Mouse (Mus musculus) lung, embryonic 16.5 days (tissue): ENCODE results near the gene Ethe1. TPM values are rescaled to one million over a fixed set of nuclear protein-coding genes. Genes with fewer than 3 reads are reported as not detected.

Source experiments
- ATAC-seq: fragments of 200-750 bp; cut with Nextera tagmentation; 2 replicates; pipeline ENCODE4 v1.8.0; 2017; ENCODE audit warnings: low read depth, mild to moderate bottlenecking, moderate library complexity
- H3K27ac ChIP-seq: fragments of 300-500 bp; sonication (generic); 2 replicates; pipeline ENCODE4 v1.5.1; 2014; ENCODE audit warnings: mild to moderate bottlenecking, control low read depth, low read length
- H3K27me3 ChIP-seq: fragments of 300-500 bp; sonication (generic); 2 replicates; pipeline ENCODE4 v1.6.1; 2014; ENCODE audit warnings: low read depth, low read length, mixed read lengths; ENCODE audit not compliant: control insufficient read depth, insufficient read depth
- H3K36me3 ChIP-seq: fragments of 300-500 bp; sonication (generic); 2 replicates; pipeline ENCODE4 v1.6.1; 2014; ENCODE audit warnings: low read length; ENCODE audit not compliant: control insufficient read depth, insufficient read depth
- H3K4me1 ChIP-seq: fragments of 300-500 bp; sonication (generic); replicated peaks from 2 replicates; pipeline ENCODE4 v1.6.1; 2014; ENCODE audit warnings: low read length, mixed read lengths; ENCODE audit not compliant: control insufficient read depth, insufficient read depth
- H3K4me2 ChIP-seq: fragments of 300-500 bp; sonication (generic); 2 replicates; pipeline ENCODE4 v1.6.1; 2014; ENCODE audit warnings: low read depth, low read length, control low read depth
- H3K4me3 ChIP-seq: fragments of 300-500 bp; sonication (generic); 2 replicates; pipeline ENCODE4 v1.5.1; 2014; ENCODE audit warnings: mild to moderate bottlenecking, low read length, control low read depth
- H3K9ac ChIP-seq: fragments of 300-500 bp; sonication (generic); 2 replicates; pipeline ENCODE4 v1.6.1; 2014; ENCODE audit warnings: low read length, control low read depth
- H3K9me3 ChIP-seq: fragments of 300-500 bp; sonication (generic); 2 replicates; pipeline ENCODE4 v1.6.1; 2016; ENCODE audit warnings: low read length; ENCODE audit not compliant: control insufficient read depth
- WGBS: fragments of 180-500 bp; shearing (Covaris S2); extraction: QIAGEN DNeasy Blood & Tissue Kit; methylation state at CpG from one replicate; pipeline ENCODE4 v1.1.7; 2014; 5-methylcytosine and 5-hydroxymethylcytosine counted together
- polyA plus RNA-seq: library from polyadenylated mRNA; unstranded; fragments of >200 nt; fragmentation: Nextera tagmentation; extraction: Ambion mirVana; gene quantifications from 2 replicates; pipeline ENCODE4 v1.2.1, GENCODE M21; 2015

Ethe1 gene
- polyA plus RNA-seq, 1 experiment from 2014 or later: 22.4 TPM

- Histone ChIP-seq H3K27me3 (no peaks in the 10 kb centered on the region), H3K4me2 (no peak overlapping the region), H3K4me3 (no peak overlapping the region), H3K4me1 (no peaks in the 10 kb centered on the region), H3K9me3 (no peaks in the 10 kb centered on the region), H3K27ac (no peak overlapping the region), H3K9ac (no peak overlapping the region), H3K36me3 (peaks cover 22% of the 10 kb centered on the region)
- 87% methylated on average over 4 of the region's 4 CpGs for WGBS
- no peak for ATAC-seq
These were observed 18.8 kb upstream of the Ethe1 start for GRCm38 (mm10) chr7:24568512-24568911.

GRCm38 (mm10) chr7:24571071-24571470 is 16.3 kb upstream of the Ethe1 start:
- ATAC-seq: no peak
- no peaks in the 10 kb centered on the region for H3K4me1 ChIP-seq
- H3K27ac ChIP-seq: no peak overlapping the region
- no peak overlapping the region for H3K4me3 ChIP-seq
- H3K4me2 ChIP-seq: no peak overlapping the region
- H3K9ac ChIP-seq: no peak overlapping the region
- no peaks in the 10 kb centered on the region for H3K9me3 ChIP-seq
- WGBS: 62% methylated on average over 4 of the region's 4 CpGs
- H3K36me3 ChIP-seq: peaks cover 21% of the 10 kb centered on the region
- H3K27me3 ChIP-seq: no peaks in the 10 kb centered on the region

GRCm38 (mm10) chr7:24572455-24572854 is 14.9 kb upstream of the Ethe1 start:
- no peaks in the 10 kb centered on the region for H3K4me1 ChIP-seq
- H3K9ac ChIP-seq: no peak overlapping the region
- no peak overlapping the region for H3K27ac ChIP-seq
- no peaks in the 10 kb centered on the region for H3K9me3 ChIP-seq
- no peak overlapping the region for H3K4me3 ChIP-seq
- ATAC-seq: no peak
- H3K4me2 ChIP-seq: no peak overlapping the region
- 54% methylated on average over 5 of the region's 5 CpGs for WGBS
- peaks cover 11% of the 10 kb centered on the region for H3K36me3 ChIP-seq
- no peaks in the 10 kb centered on the region for H3K27me3 ChIP-seq

- Histone ChIP-seq H3K4me2 (no peak overlapping the region), H3K9me3 (no peaks in the 10 kb centered on the region), H3K9ac (no peak overlapping the region), H3K4me3 (no peak overlapping the region), H3K27ac (no peak overlapping the region), H3K27me3 (no peaks in the 10 kb centered on the region), H3K4me1 (no peaks in the 10 kb centered on the region), H3K36me3 (peaks cover 3% of the 10 kb centered on the region; the same call in 1 of the 2 replicates)
- peak; percentile 33; the same call in 1 of the 2 replicates for ATAC-seq
- 47% methylated on average over 12 of the region's 12 CpGs for WGBS
These were observed 13.0 kb upstream of the Ethe1 start for GRCm38 (mm10) chr7:24574224-24574796.

GRCm38 (mm10) chr7:24577811-24578210 is 9.5 kb upstream of the Ethe1 start:
- no peak overlapping the region for H3K4me2 ChIP-seq
- no peaks in the 10 kb centered on the region for H3K9me3 ChIP-seq
- H3K36me3 ChIP-seq: no peaks in the 10 kb centered on the region
- ATAC-seq: no peak
- no peaks in the 10 kb centered on the region for H3K4me1 ChIP-seq
- WGBS: 89% methylated on average over 10 of the region's 10 CpGs
- no peak overlapping the region for H3K4me3 ChIP-seq
- H3K27ac ChIP-seq: no peak overlapping the region
- H3K27me3 ChIP-seq: no peaks in the 10 kb centered on the region
- H3K9ac ChIP-seq: no peak overlapping the region

- Histone ChIP-seq H3K36me3 (no peaks in the 10 kb centered on the region), H3K4me2 (no peak overlapping the region), H3K9ac (no peak overlapping the region), H3K27ac (no peak overlapping the region), H3K4me3 (no peak overlapping the region), H3K4me1 (peaks cover 13% of the 10 kb centered on the region), H3K27me3 (peaks cover 22% of the 10 kb centered on the region), H3K9me3 (no peaks in the 10 kb centered on the region)
- 84% methylated on average over 6 of the region's 6 CpGs for WGBS
- no peak for ATAC-seq
These were observed 2.5 kb upstream of the Ethe1 start for GRCm38 (mm10) chr7:24584876-24585275.

- H3K4me3 ChIP-seq: no peak overlapping the region
- H3K36me3 ChIP-seq: no peaks in the 10 kb centered on the region
- H3K9me3 ChIP-seq: no peaks in the 10 kb centered on the region
- no peak overlapping the region for H3K27ac ChIP-seq
- WGBS: 39% methylated on average over 16 of the region's 16 CpGs
- ATAC-seq: no peak
- no peak overlapping the region for H3K9ac ChIP-seq
- no peak overlapping the region for H3K4me2 ChIP-seq
- H3K27me3 ChIP-seq: peaks cover 22% of the 10 kb centered on the region
- H3K4me1 ChIP-seq: peaks cover 13% of the 10 kb centered on the region
These were observed 1.3 kb upstream of the Ethe1 start for GRCm38 (mm10) chr7:24585995-24586394.

- Histone ChIP-seq H3K27ac (no peak overlapping the region), H3K27me3 (peaks cover 22% of the 10 kb centered on the region), H3K4me2 (peak overlapping the region; percentile 88), H3K4me1 (peaks cover 13% of the 10 kb centered on the region), H3K4me3 (peak overlapping the region; percentile 60), H3K9ac (peak overlapping the region; percentile 74), H3K9me3 (no peaks in the 10 kb centered on the region), H3K36me3 (no peaks in the 10 kb centered on the region)
- WGBS: 10% methylated on average over 8 of the region's 8 CpGs
- ATAC-seq: peak; percentile 79
These were observed 515 bp upstream of the Ethe1 start for GRCm38 (mm10) chr7:24586828-24587227.

- Histone ChIP-seq H3K9me3 (no peaks in the 10 kb centered on the region), H3K27me3 (peaks cover 22% of the 10 kb centered on the region), H3K9ac (no peak overlapping the region), H3K4me1 (peaks cover 19% of the 10 kb centered on the region), H3K4me3 (no peak overlapping the region), H3K36me3 (no peaks in the 10 kb centered on the region), H3K27ac (no peak overlapping the region), H3K4me2 (no peak overlapping the region)
- ATAC-seq: 0 out of 2 replicates have a peak, but pooled peaks have one; percentile 8
- WGBS: 55% methylated on average over 13 of the region's 13 CpGs
These were observed 993 bp downstream of the Ethe1 start for GRCm38 (mm10) chr7:24588336-24588735.

GRCm38 (mm10) chr7:24591735-24592134 is 4.4 kb downstream of the Ethe1 start:
- H3K9ac ChIP-seq: no peak overlapping the region
- H3K9me3 ChIP-seq: no peaks in the 10 kb centered on the region
- no peak overlapping the region for H3K27ac ChIP-seq
- peaks cover 29% of the 10 kb centered on the region for H3K4me1 ChIP-seq
- WGBS: 59% methylated on average over 5 of the region's 5 CpGs
- H3K4me2 ChIP-seq: no peak overlapping the region
- H3K4me3 ChIP-seq: no peak overlapping the region
- H3K27me3 ChIP-seq: peaks cover 5% of the 10 kb centered on the region
- no peak for ATAC-seq
- no peaks in the 10 kb centered on the region for H3K36me3 ChIP-seq
